Mouse (Mus musculus) ovary, postnatal 10 days (tissue): Measurements from ENCODE around the gene Vmn2r49.
"Not testable (repeated sequence)": the region's sequence is repeated elsewhere in the genome, so short reads cannot be mapped to it uniquely, and the experiment has no call there.

Experiments used
- DNase-seq: peaks from one replicate; pipeline ENCODE4 v3.0.0; 2022; ENCODE audit warnings: low spot score

The Vmn2r49 gene

DNA sequence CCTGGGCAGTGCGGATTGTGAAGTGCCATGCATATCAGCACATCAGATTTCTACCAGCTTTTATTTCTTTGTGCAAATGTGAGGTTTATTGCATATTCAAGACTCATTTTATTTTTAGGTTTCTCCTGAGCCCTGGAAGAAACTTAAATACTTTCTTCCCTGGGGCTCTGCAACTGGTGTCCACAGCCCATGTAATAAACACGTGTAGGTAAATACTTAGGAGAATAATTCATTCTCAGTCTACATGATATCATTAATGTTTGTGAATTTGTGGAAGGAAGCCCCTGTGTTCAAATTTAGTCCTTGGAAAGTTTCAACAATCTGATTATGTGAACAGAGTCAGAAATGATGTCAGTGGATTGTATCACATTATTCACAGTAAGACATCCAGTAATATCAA, at the start of gene Vmn2r49:
Vmn2r49 (minus strand) TSS at position 101 of the 400 bp plus-strand sequence.
- not testable (repeated sequence) for DNase-seq

- not testable (repeated sequence) for DNase-seq
Measured at GRCm38 (mm10) chr7:9953485-9953884, 38.6 kb downstream of the Vmn2r49 start, which contains the start of gene Vmn2r48. Gene Vmn2r48, minus strand, starts transcription at chr7:9953585.
